Comparison of ENCODE assay signal across 8 mouse cellular contexts in genomic region chrX:35997004-35997403, GRCm38 (mm10).
DNase-seq lines count a peak whose midpoint lies in the region; ATAC-seq and TF ChIP-seq lines count a peak whose summit lies in the region.

No protein-coding gene starts in this region.

- no peak overlapping the region for H3K4me2 ChIP-seq in liver, postnatal 0 days (ENCODE audit: low read depth, low read length)
- H3K4me2 ChIP-seq in liver, embryonic 12.5 days = no peak overlapping the region
- no peak overlapping the region for H3K4me2 ChIP-seq in neural tube, embryonic 15.5 days

- H3K4me1 ChIP-seq in liver, postnatal 0 days (ENCODE audit: insufficient read depth) = no peaks in the 10 kb centered on the region
- H3K4me1 ChIP-seq in liver, embryonic 12.5 days = no peaks in the 10 kb centered on the region
- H3K4me1 ChIP-seq in neural tube, embryonic 15.5 days = no peaks in the 10 kb centered on the region

- no peak for TF ChIP-seq EP300 in liver, postnatal 0 days (IDR thresholded peaks at IDR 0.05; ENCODE audit: low read depth)

- peak; percentile 2 to 47 for DNase-seq in frontal cortex, adult 2 months (ENCODE audit: extremely low spot score in 1 of 2, low spot score in 1 of 2)
- DNase-seq in frontal cortex, postnatal 14 days (ENCODE audit: low spot score in 2 of 2) = no peak
- DNase-seq in liver, postnatal 0 days = peak; percentile 11
- DNase-seq in MN1 (ENCODE audit: low spot score) = peak; percentile 33
- peak; percentile 7 for DNase-seq in fibroblast of lung, adult 2 months (ENCODE audit: low read depth)
- DNase-seq in urinary bladder, adult 18-20 months (ENCODE audit: low spot score in 2 of 2) = no peak

- ATAC-seq in liver, postnatal 0 days = no peak
- no peak for ATAC-seq in liver, embryonic 12.5 days
- ATAC-seq in neural tube, embryonic 15.5 days (ENCODE audit: low FRiP score) = peak; percentile 38; the same call in 1 of the 2 replicates

- no peak overlapping the region for H3K4me3 ChIP-seq in liver, postnatal 0 days (ENCODE audit: low read depth, low read length)
- no peak overlapping the region for H3K4me3 ChIP-seq in liver, embryonic 12.5 days
- H3K4me3 ChIP-seq in neural tube, embryonic 15.5 days (replicated peaks) = no peak overlapping the region

- no peak overlapping the region for H3K9ac ChIP-seq in liver, postnatal 0 days (replicated peaks)
- no peak overlapping the region for H3K9ac ChIP-seq in liver, embryonic 12.5 days
- H3K9ac ChIP-seq in neural tube, embryonic 15.5 days (replicated peaks) = no peak overlapping the region

- 7% methylated on average over 2 of the region's 2 CpGs for WGBS in liver, postnatal 0 days (ENCODE audit: insufficient replicate concordance)
- WGBS in liver, embryonic 12.5 days (ENCODE audit: insufficient replicate concordance) = 10% methylated on average over 2 of the region's 2 CpGs
- 16% methylated on average over 2 of the region's 2 CpGs for WGBS in neural tube, embryonic 15.5 days

- peak; percentile 82 for TF ChIP-seq CTCF in liver, postnatal 0 days (IDR thresholded peaks at IDR 0.05; ENCODE audit: low read depth)

- H3K27me3 ChIP-seq in liver, postnatal 0 days (ENCODE audit: insufficient read depth, low read length) = no peaks in the 10 kb centered on the region
- H3K27me3 ChIP-seq in liver, embryonic 12.5 days (replicated peaks) = no peaks in the 10 kb centered on the region
- no peaks in the 10 kb centered on the region for H3K27me3 ChIP-seq in neural tube, embryonic 15.5 days (replicated peaks)

- no peak overlapping the region for H3K27ac ChIP-seq in liver, postnatal 0 days (ENCODE audit: low read depth)
- H3K27ac ChIP-seq in liver, embryonic 12.5 days = no peak overlapping the region
- H3K27ac ChIP-seq in neural tube, embryonic 15.5 days (replicated peaks) = no peak overlapping the region

- no peaks in the 10 kb centered on the region for H3K36me3 ChIP-seq in liver, postnatal 0 days (replicated peaks; ENCODE audit: insufficient read depth, low read length)
- no peaks in the 10 kb centered on the region for H3K36me3 ChIP-seq in liver, embryonic 12.5 days
- H3K36me3 ChIP-seq in neural tube, embryonic 15.5 days = no peaks in the 10 kb centered on the region

- H3K9me3 ChIP-seq in liver, postnatal 0 days (ENCODE audit: low read length) = no peaks in the 10 kb centered on the region
- H3K9me3 ChIP-seq in liver, embryonic 12.5 days (replicated peaks) = no peaks in the 10 kb centered on the region
- no peaks in the 10 kb centered on the region for H3K9me3 ChIP-seq in neural tube, embryonic 15.5 days (replicated peaks)

Comparison
In these comparisons a context has a peak if more than half of its experiments do, and no peak if none do; other contexts are left out.
1. DNase-seq: peak in frontal cortex, adult 2 months (2 of 2), liver, postnatal 0 days (single experiment), MN1 (single experiment) and fibroblast of lung, adult 2 months (single experiment); none in frontal cortex, postnatal 14 days (0 of 2) and urinary bladder, adult 18-20 months (0 of 2).